Mouse (Mus musculus) bone marrow, adult 2 months (tissue): ENCODE measurements around the gene Rnf43. TPM values are rescaled to one million over a fixed set of nuclear protein-coding genes. Genes with fewer than 3 reads are reported as not detected.

Experiments used
- H3K27ac ChIP-seq: fragments of 200-500 bp; 2 replicates; pipeline ENCODE4 v1.5.1; 2012; ENCODE audit warnings: low read depth, mild to moderate bottlenecking, control low read depth, inconsistent platforms, low read length; ENCODE audit not compliant: control insufficient read depth, poor library complexity, insufficient read depth
- H3K4me1 ChIP-seq: fragments of 200-500 bp; 2 replicates; pipeline ENCODE4 v1.6.1; 2011; ENCODE audit warnings: low read length; ENCODE audit not compliant: control insufficient read depth, insufficient read depth
- H3K4me3 ChIP-seq: fragments of 200-500 bp; replicated peaks from 2 replicates; pipeline ENCODE3; 2011; ENCODE audit warnings: mild to moderate bottlenecking, low read depth, low read length, control low read depth; ENCODE audit not compliant: control insufficient read depth
- CTCF ChIP-seq: fragments of 200-500 bp; IDR thresholded peaks from 2 replicates; pipeline ENCODE4 v1.5.1; 2011; ENCODE audit warnings: low read length, control low read depth; ENCODE audit not compliant: control insufficient read depth, insufficient read depth
- POLR2A ChIP-seq: fragments of 200-500 bp; IDR thresholded peaks from 2 replicates; pipeline ENCODE4 v1.6.1; 2011; ENCODE audit warnings: low read depth, mild to moderate bottlenecking, control low read depth, low read length, borderline replicate concordance; ENCODE audit not compliant: control insufficient read depth
- WGBS: fragments of 180-500 bp; shearing (Covaris S2); methylation state at CpG from one replicate; pipeline ENCODE4 v1.1.7; 2018; 5-methylcytosine and 5-hydroxymethylcytosine counted together
- polyA plus RNA-seq: library from polyadenylated mRNA; stranded (reverse); fragments of >200 nt; gene quantifications from 2 replicates; pipeline ENCODE4 v1.2.4, GENCODE M21; 2011; ENCODE audit warnings: low replicate concordance; ENCODE audit not compliant: missing spikeins, insufficient read depth, insufficient read length

The Rnf43 gene
- polyA plus RNA-seq, 1 experiment, result 3.9 TPM

- H3K4me3 ChIP-seq, result no peak overlapping the region
- peak overlapping the region; percentile 36 for H3K27ac ChIP-seq
- 38% methylated on average over 12 of the region's 12 CpGs for WGBS
- no peak for TF ChIP-seq CTCF
- no peak for TF ChIP-seq POLR2A
- no peaks in the 10 kb centered on the region for H3K4me1 ChIP-seq
Observed at GRCm38 (mm10) chr11:87666256-87667035, 3.9 kb downstream of the Rnf43 start.

GRCm38 (mm10) chr11:87667107-87668090 lies 4.9 kb downstream of the Rnf43 start:
- Histone ChIP-seq H3K4me3 (no peak overlapping the region), H3K27ac (no peak overlapping the region), H3K4me1 (no peaks in the 10 kb centered on the region)
- WGBS, result 34% methylated on average over 4 of the region's 4 CpGs
- no peak for TF ChIP-seq POLR2A
- no peak for TF ChIP-seq CTCF

GRCm38 (mm10) chr11:87673282-87673681 lies 10.8 kb downstream of the Rnf43 start:
- H3K4me3 ChIP-seq, result no peak overlapping the region
- no peak overlapping the region for H3K27ac ChIP-seq
- TF ChIP-seq POLR2A (no peak), CTCF (no peak)
- no peaks in the 10 kb centered on the region; the same call in 1 of the 2 replicates for H3K4me1 ChIP-seq
- 95% methylated on average over 1 of the region's 1 CpGs for WGBS

GRCm38 (mm10) chr11:87675606-87676005 lies 13.1 kb downstream of the Rnf43 start:
- no peak for TF ChIP-seq POLR2A
- TF ChIP-seq CTCF, result no peak
- Histone ChIP-seq H3K4me3 (no peak overlapping the region), H3K27ac (no peak overlapping the region), H3K4me1 (no peaks in the 10 kb centered on the region; the same call in 1 of the 2 replicates)
- 89% methylated on average over 6 of the region's 6 CpGs for WGBS

- WGBS, result 79% methylated on average over 5 of the region's 5 CpGs
- no peak for TF ChIP-seq CTCF
- TF ChIP-seq POLR2A, result no peak
- Histone ChIP-seq H3K27ac (no peak overlapping the region), H3K4me1 (peaks cover under 1% of the 10 kb centered on the region; the same call in 1 of the 2 replicates), H3K4me3 (no peak overlapping the region)
Observed at GRCm38 (mm10) chr11:87677756-87678155, 15.2 kb downstream of the Rnf43 start.

- Histone ChIP-seq H3K27ac (no peak overlapping the region), H3K4me1 (peaks cover 1% of the 10 kb centered on the region; the same call in 1 of the 2 replicates), H3K4me3 (no peak overlapping the region)
- WGBS, result 66% methylated on average over 4 of the region's 4 CpGs
- TF ChIP-seq CTCF (no peak), POLR2A (no peak)
Observed at GRCm38 (mm10) chr11:87678545-87678944, 16.0 kb downstream of the Rnf43 start.

- Histone ChIP-seq H3K4me1 (peaks cover 1% of the 10 kb centered on the region; the same call in 1 of the 2 replicates), H3K4me3 (no peak overlapping the region), H3K27ac (no peak overlapping the region)
- TF ChIP-seq CTCF (no peak), POLR2A (no peak)
- WGBS, result 61% methylated on average over 7 of the region's 7 CpGs
Observed at GRCm38 (mm10) chr11:87678976-87679375, 16.5 kb downstream of the Rnf43 start.

- Histone ChIP-seq H3K4me1 (peaks cover 1% of the 10 kb centered on the region; the same call in 1 of the 2 replicates), H3K4me3 (no peak overlapping the region), H3K27ac (no peak overlapping the region)
- TF ChIP-seq POLR2A (no peak), CTCF (no peak)
- WGBS, result 85% methylated on average over 9 of the region's 9 CpGs
Observed at GRCm38 (mm10) chr11:87680786-87681185, 18.3 kb downstream of the Rnf43 start.
